Mouse (Mus musculus): ENCODE measurements around the gene A630001G21Rik. TPM values are rescaled to one million over a fixed set of nuclear protein-coding genes. Genes with fewer than 3 reads are reported as not detected.

Gene A630001G21Rik
- polyA plus RNA-seq, 1 experiment from 2014 or later: 0.80 TPM

GRCm38 (mm10) chr1:85736355-85737184 lies 41.9 kb downstream of the A630001G21Rik start:
- H3K4me3 ChIP-seq (replicated peaks; ENCODE audit: low read depth, low read length): no peak overlapping the region

GRCm38 (mm10) chr1:85735463-85736123 lies 42.9 kb downstream of the A630001G21Rik start:
- 80% methylated on average over 13 of the region's 13 CpGs for WGBS
- DNase-seq (no peak), ATAC-seq (ENCODE audit: low FRiP score, low TSS enrichment) (no peak)
- no peak overlapping the region for H3K4me2 ChIP-seq (ENCODE audit: low read length)
- no peak overlapping the region for H3K27ac ChIP-seq (replicated peaks; ENCODE audit: low read depth, low read length)
- no peaks in the 10 kb centered on the region for H3K4me1 ChIP-seq (ENCODE audit: control insufficient read depth, insufficient read depth, low read length)
- H3K27me3 ChIP-seq (ENCODE audit: control insufficient read depth, insufficient read depth, low read length): no peaks in the 10 kb centered on the region
- H3K9me3 ChIP-seq (ENCODE audit: control insufficient read depth, low read length): no peaks in the 10 kb centered on the region
- no peak overlapping the region for H3K9ac ChIP-seq (replicated peaks; ENCODE audit: low read length)
- no peaks in the 10 kb centered on the region for H3K36me3 ChIP-seq (ENCODE audit: control insufficient read depth, insufficient read depth, low read length)
- H3K4me3 ChIP-seq (replicated peaks; ENCODE audit: low read depth, low read length): no peak overlapping the region

More at GRCm38 (mm10) chr1:85736355-85737184, 41.9 kb downstream of the A630001G21Rik start:
- Histone ChIP-seq H3K9me3 (ENCODE audit: control insufficient read depth, low read length) (no peaks in the 10 kb centered on the region), H3K9ac (replicated peaks; ENCODE audit: low read length) (no peak overlapping the region), H3K4me2 (ENCODE audit: low read length) (peak overlapping the region; percentile 8; the same call in 1 of the 2 replicates), H3K36me3 (ENCODE audit: control insufficient read depth, insufficient read depth, low read length) (no peaks in the 10 kb centered on the region), H3K27me3 (ENCODE audit: control insufficient read depth, insufficient read depth, low read length) (no peaks in the 10 kb centered on the region), H3K4me1 (ENCODE audit: control insufficient read depth, insufficient read depth, low read length) (no peaks in the 10 kb centered on the region), H3K27ac (replicated peaks; ENCODE audit: low read depth, low read length) (no peak overlapping the region)
- DNase-seq: peak; percentile 89
- ATAC-seq (ENCODE audit: low FRiP score, low TSS enrichment): no peak
- 36% methylated on average over 18 of the region's 18 CpGs for WGBS

DNA sequence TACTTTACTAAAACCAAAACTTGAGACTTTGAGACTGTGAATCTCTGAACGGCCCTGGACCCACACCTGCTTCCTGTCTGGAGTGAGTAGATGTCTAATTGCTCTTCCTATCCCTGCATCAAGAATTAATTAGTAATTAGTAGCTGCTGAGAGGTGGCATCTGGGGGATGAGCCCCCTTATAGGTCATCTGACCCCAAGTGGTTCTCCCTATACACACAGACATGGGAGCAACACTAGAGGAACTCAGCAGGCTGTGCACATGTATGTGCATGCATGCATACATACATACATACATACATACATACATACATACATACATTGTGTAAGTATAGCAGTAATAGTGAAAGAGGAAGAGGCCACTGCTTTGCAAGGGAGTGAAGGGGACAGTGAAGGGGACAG lies 43.9 kb downstream of the A630001G21Rik start:
- 91% methylated on average over 1 of the region's 1 CpGs for WGBS

GRCm38 (mm10) chr1:85732581-85732980 lies 45.9 kb downstream of the A630001G21Rik start:
- ATAC-seq (ENCODE audit: low FRiP score, low TSS enrichment) (no peak), DNase-seq (no peak)
- 78% methylated on average over 3 of the region's 3 CpGs for WGBS
- no peaks in the 10 kb centered on the region for H3K9me3 ChIP-seq (ENCODE audit: control insufficient read depth, low read length)
- no peak overlapping the region for H3K4me3 ChIP-seq (replicated peaks; ENCODE audit: low read depth, low read length)
- H3K27ac ChIP-seq (replicated peaks; ENCODE audit: low read depth, low read length): no peak overlapping the region
- no peak overlapping the region for H3K9ac ChIP-seq (replicated peaks; ENCODE audit: low read length)
- no peaks in the 10 kb centered on the region for H3K36me3 ChIP-seq (ENCODE audit: control insufficient read depth, insufficient read depth, low read length)
- H3K4me2 ChIP-seq (ENCODE audit: low read length): no peak overlapping the region
- H3K4me1 ChIP-seq (ENCODE audit: control insufficient read depth, insufficient read depth, low read length): no peaks in the 10 kb centered on the region
- no peaks in the 10 kb centered on the region for H3K27me3 ChIP-seq (ENCODE audit: control insufficient read depth, insufficient read depth, low read length)

More for the DNA sequence above, 43.9 kb downstream of the A630001G21Rik start:
- no peaks in the 10 kb centered on the region for H3K4me1 ChIP-seq (ENCODE audit: control insufficient read depth, insufficient read depth, low read length)
- H3K9ac ChIP-seq (replicated peaks; ENCODE audit: low read length): no peak overlapping the region
- H3K27me3 ChIP-seq (ENCODE audit: control insufficient read depth, insufficient read depth, low read length): no peaks in the 10 kb centered on the region
- no peaks in the 10 kb centered on the region for H3K9me3 ChIP-seq (ENCODE audit: control insufficient read depth, low read length)
- H3K27ac ChIP-seq (replicated peaks; ENCODE audit: low read depth, low read length): no peak overlapping the region
- no peaks in the 10 kb centered on the region for H3K36me3 ChIP-seq (ENCODE audit: control insufficient read depth, insufficient read depth, low read length)
- H3K4me2 ChIP-seq (ENCODE audit: low read length): no peak overlapping the region
- no peak overlapping the region for H3K4me3 ChIP-seq (replicated peaks; ENCODE audit: low read depth, low read length)
- DNase-seq (no peak), ATAC-seq (ENCODE audit: low FRiP score, low TSS enrichment) (no peak)

DNA sequence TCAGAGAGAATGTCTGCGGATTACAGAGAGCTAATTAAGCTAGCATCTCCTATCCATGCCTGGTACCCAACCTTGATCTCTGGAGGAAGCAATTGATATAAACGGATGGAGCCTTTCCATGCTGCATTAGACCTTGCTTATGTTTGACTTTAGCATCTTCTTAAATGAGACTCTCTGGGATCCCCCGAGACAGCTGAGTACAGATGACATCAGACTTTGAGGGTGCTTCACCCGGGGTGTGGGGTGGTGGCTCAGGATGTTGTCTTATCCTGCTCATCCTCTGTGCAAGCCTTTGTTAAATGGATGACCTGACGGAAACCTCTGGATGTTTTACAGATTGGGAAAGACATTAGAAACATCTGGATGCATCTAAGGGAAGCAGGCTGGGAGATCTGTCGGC lies 48.0 kb downstream of the A630001G21Rik start:
- Histone ChIP-seq H3K9ac (replicated peaks; ENCODE audit: low read length) (no peak overlapping the region), H3K4me2 (ENCODE audit: low read length) (no peak overlapping the region), H3K27me3 (ENCODE audit: control insufficient read depth, insufficient read depth, low read length) (no peaks in the 10 kb centered on the region), H3K27ac (replicated peaks; ENCODE audit: low read depth, low read length) (no peak overlapping the region), H3K4me3 (replicated peaks; ENCODE audit: low read depth, low read length) (no peak overlapping the region), H3K4me1 (ENCODE audit: control insufficient read depth, insufficient read depth, low read length) (no peaks in the 10 kb centered on the region), H3K36me3 (ENCODE audit: control insufficient read depth, insufficient read depth, low read length) (no peaks in the 10 kb centered on the region), H3K9me3 (ENCODE audit: control insufficient read depth, low read length) (no peaks in the 10 kb centered on the region)
- 90% methylated on average over 6 of the region's 6 CpGs for whole genome bisulfite sequencing
- ATAC-seq (ENCODE audit: low FRiP score, low TSS enrichment) (no peak), DNase-seq (no peak)

DNA sequence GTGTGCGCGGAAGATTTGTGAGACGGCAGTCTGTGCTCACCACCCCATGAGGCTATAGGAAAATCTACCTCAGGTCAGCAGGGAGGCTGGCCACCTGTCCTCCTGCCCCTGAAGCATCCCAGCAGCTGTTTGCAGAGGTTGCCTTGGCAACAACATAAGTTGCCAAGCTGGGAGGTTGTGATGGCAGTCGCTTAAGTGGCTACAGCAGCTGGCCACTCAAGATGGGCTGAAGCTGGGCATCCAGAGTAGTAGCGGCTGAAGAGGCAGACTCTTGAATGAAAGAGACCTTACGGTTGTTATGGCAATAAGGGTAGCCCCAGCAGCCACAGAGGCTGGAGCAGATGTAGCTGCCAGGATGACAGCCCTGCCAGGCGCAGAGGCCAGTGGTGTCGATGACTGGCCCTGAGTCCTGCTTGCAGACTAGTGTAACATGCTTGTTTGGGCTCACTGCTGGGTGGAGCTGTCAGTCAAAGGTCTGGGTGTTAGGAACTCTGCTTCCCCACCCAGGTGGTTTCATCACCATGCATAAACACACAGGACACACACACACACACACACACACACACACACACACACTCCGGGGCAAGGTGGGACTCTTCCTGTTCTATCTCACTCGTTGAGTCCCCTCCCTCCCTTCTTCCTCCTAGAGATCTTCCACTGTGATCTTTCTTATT lies 58.1 kb downstream of the A630001G21Rik start:
- DNase-seq (peak; percentile 45), ATAC-seq (ENCODE audit: low FRiP score, low TSS enrichment) (peak; percentile 68; the same call in 1 of the 2 replicates)
- no peak overlapping the region for H3K4me3 ChIP-seq (replicated peaks; ENCODE audit: low read depth, low read length)
- H3K36me3 ChIP-seq (ENCODE audit: control insufficient read depth, insufficient read depth, low read length): no peaks in the 10 kb centered on the region
- H3K27ac ChIP-seq (replicated peaks; ENCODE audit: low read depth, low read length): no peak overlapping the region
- H3K4me1 ChIP-seq (ENCODE audit: control insufficient read depth, insufficient read depth, low read length): 0 out of 2 replicates have a peak, but pooled peaks cover 5% of the 10 kb centered on the region
- no peaks in the 10 kb centered on the region for H3K27me3 ChIP-seq (ENCODE audit: control insufficient read depth, insufficient read depth, low read length)
- WGBS: 61% methylated on average over 10 of the region's 10 CpGs
- no peak overlapping the region for H3K9ac ChIP-seq (replicated peaks; ENCODE audit: low read length)
- no peak overlapping the region for H3K4me2 ChIP-seq (ENCODE audit: low read length)
- no peaks in the 10 kb centered on the region for H3K9me3 ChIP-seq (ENCODE audit: control insufficient read depth, low read length)

GRCm38 (mm10) chr1:85719049-85719448 lies 59.4 kb downstream of the A630001G21Rik start:
- Histone ChIP-seq H3K4me1 (ENCODE audit: control insufficient read depth, insufficient read depth, low read length) (0 out of 2 replicates have a peak, but pooled peaks cover 5% of the 10 kb centered on the region), H3K9me3 (ENCODE audit: control insufficient read depth, low read length) (no peaks in the 10 kb centered on the region), H3K36me3 (ENCODE audit: control insufficient read depth, insufficient read depth, low read length) (no peaks in the 10 kb centered on the region), H3K27me3 (ENCODE audit: control insufficient read depth, insufficient read depth, low read length) (no peaks in the 10 kb centered on the region), H3K9ac (replicated peaks; ENCODE audit: low read length) (no peak overlapping the region), H3K4me2 (ENCODE audit: low read length) (no peak overlapping the region), H3K4me3 (replicated peaks; ENCODE audit: low read depth, low read length) (no peak overlapping the region), H3K27ac (replicated peaks; ENCODE audit: low read depth, low read length) (no peak overlapping the region)
- DNase-seq: no peak
- WGBS: 91% methylated on average over 4 of the region's 4 CpGs
- no peak for ATAC-seq (ENCODE audit: low FRiP score, low TSS enrichment)

DNA sequence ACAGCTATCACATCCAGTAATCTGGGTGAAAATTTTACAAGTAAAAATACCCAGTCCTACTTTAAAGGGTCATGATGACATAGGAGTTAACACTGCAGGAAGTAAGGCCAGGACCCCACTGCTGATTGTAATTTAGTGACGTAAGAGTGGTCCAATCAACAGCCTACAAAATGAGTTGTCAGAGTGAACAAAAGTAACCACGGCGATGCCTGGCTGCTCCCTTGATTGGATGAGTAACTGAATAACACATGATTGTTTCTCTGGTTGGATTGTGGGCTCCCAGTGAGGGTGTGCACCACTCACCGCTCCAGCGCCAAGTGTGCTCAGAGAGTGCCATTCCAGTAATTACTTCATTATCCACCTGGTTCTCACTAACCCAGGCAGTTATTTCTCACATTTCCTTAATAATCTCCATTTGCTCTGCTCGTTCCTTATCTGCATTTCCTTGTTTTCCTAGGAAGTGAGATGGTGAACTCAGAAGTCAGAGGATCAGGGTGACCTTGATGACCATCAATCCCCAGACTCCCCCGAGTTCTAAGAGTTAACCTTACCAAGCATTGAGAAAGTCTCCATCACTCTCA lies 61.9 kb downstream of the A630001G21Rik start:
- ATAC-seq (ENCODE audit: low FRiP score, low TSS enrichment): no peak
- H3K36me3 ChIP-seq (ENCODE audit: control insufficient read depth, insufficient read depth, low read length): no peaks in the 10 kb centered on the region
- DNase-seq: no peak
- no peaks in the 10 kb centered on the region for H3K27me3 ChIP-seq (ENCODE audit: control insufficient read depth, insufficient read depth, low read length)
- H3K4me3 ChIP-seq (replicated peaks; ENCODE audit: low read depth, low read length): no peak overlapping the region
- 59% methylated on average over 7 of the region's 7 CpGs for WGBS
- 0 out of 2 replicates have a peak, but pooled peaks cover 5% of the 10 kb centered on the region for H3K4me1 ChIP-seq (ENCODE audit: control insufficient read depth, insufficient read depth, low read length)
- H3K4me2 ChIP-seq (ENCODE audit: low read length): no peak overlapping the region
- H3K9ac ChIP-seq (replicated peaks; ENCODE audit: low read length): no peak overlapping the region
- no peak overlapping the region for H3K27ac ChIP-seq (replicated peaks; ENCODE audit: low read depth, low read length)
- no peaks in the 10 kb centered on the region for H3K9me3 ChIP-seq (ENCODE audit: control insufficient read depth, low read length)
